Mouse (Mus musculus): ENCODE data around the gene Asic3.

The Asic3 gene

GRCm38 (mm10) chr5:24452030-24452690, 39.0 kb downstream of the Asic3 start, which contains the start of gene Agap3:
Gene Agap3, plus strand, starts transcription at chr5:24452177.
- peak; percentile 34 to 36 for DNase-seq

- peak; percentile 31 to 39 for DNase-seq
These were observed 39.6 kb downstream of the Asic3 start for GRCm38 (mm10) chr5:24452691-24453233.

GRCm38 (mm10) chr5:24453283-24453984, 40.2 kb downstream of the Asic3 start:
- DNase-seq, result no peak

- DNase-seq, result no peak
These were observed 40.8 kb downstream of the Asic3 start for GRCm38 (mm10) chr5:24453985-24454303.

GRCm38 (mm10) chr5:24455076-24455475, 41.9 kb downstream of the Asic3 start:
- no peak for DNase-seq

GRCm38 (mm10) chr5:24455613-24456012, 42.4 kb downstream of the Asic3 start:
- DNase-seq, result no peak

GRCm38 (mm10) chr5:24466762-24467161, 53.6 kb downstream of the Asic3 start:
- DNase-seq, result no peak
